Mouse (Mus musculus) CD4-positive naive resting alpha-beta T cell, adult 76 days (primary cell): Measurements from ENCODE around the gene Cdh16. TPM values are rescaled to one million over a fixed set of nuclear protein-coding genes. Genes with fewer than 3 reads are reported as not detected.

ENCODE experiments used
- total RNA-seq: library from RNA; stranded (reverse); gene quantifications from one replicate; pipeline ENCODE4 v1.2.4, GENCODE M21; 2023

Cdh16 gene
- not detected for total RNA-seq

DNA sequence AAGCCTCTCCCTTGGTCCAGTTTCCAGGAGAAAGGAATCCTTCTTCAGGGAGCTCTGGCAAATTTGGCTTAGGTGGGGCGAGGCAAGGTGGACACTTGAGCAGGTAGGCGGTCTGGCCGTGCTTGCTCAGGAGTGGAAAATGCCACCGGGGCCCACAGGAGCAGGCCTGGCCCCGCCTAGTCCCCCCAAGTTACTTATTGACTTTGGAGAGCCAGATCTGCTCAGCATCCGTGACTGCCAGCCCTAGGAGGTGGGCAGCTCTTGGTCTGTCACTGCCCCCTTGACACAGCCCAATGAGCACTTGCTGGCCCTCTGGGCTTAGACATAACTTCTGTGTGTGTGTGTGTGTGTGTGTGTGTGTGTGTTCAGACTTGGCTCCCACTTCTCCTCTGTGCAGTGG is at the start of gene Cdh16:
Cdh16 (minus strand) TSS at position 236 of the 400 bp plus-strand sequence.

DNA sequence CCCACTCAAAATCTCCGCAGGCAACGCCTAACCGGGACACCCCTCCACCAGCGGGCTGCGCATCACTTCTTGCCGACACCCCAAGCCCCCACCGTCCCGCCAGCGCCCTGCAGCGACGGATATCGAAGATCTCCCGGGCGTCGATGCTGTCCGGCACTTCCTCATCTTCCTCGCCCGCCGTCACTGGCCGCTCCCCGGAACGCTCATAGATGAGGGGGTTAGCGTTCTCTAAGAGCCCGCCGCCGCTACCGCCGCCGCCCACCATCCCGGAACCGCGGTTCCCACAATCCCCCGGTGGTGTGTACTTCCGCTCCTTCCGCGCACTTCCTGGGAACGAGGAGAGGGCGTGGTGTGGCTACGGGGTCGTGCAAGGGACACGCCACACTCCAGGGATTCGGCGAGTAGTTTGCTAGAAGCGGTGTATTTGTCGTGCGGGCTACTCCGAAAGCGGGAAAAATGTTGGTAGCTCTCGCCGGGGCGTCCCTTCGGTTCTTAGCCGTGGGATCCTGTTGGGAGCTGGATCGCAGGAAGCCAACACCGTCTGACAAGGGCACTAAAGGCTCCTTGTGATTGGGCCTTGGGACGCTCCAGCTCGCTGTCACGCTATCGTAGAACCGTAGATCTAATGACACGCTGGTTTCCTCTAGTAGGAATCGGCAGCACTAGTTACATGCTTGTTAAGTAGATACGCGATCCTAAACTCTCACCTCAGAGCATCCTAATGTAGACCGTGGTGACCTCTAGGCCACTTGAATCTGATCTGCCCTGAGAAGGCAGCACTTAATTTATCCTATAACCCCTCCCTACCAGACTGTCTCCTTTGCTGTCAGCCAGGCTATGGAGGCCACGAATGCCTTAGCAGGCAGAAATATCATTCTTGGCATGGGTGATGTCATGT is 17.5 kb upstream of the Cdh16 start, which contains the start of gene Ciao2b:
Ciao2b (minus strand) TSS at position 540 of the 898 bp plus-strand sequence.

DNA sequence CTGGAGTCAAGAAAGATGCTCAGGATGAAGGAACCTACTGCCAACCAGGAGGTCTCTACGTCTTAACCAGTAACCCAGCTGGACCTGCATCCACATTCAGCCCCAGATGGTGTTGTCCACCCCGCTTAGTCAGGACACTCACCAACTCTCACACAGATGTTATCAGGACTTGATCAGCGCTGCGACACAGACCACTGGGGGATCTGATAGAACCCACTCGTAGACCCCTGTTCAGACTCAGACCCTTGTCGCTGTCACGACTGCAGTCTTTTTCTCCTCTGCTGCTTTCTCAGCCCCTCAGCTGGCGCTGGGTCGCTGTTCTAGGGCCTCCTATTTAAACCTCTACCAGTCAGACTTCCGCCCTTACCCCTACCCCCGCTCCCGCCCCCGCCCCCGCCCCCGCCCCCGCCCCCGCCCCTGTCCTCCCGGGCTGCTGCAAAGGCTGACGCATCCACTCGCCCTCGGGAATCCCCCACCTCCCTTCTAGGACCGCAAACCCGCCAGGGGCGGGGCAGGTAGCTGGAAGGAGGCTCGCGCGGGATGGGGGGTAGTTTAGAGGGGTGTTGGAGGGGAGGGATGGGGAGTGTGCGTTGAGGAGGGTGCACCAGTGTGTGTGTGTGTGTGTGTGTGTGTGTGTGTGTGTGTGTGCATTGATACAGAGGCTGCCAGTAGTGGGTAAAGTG is 6.9 kb upstream of the Cdh16 start, which contains the start of gene Rrad:
Rrad (minus strand) TSS at position 347 of the 683 bp plus-strand sequence.

DNA sequence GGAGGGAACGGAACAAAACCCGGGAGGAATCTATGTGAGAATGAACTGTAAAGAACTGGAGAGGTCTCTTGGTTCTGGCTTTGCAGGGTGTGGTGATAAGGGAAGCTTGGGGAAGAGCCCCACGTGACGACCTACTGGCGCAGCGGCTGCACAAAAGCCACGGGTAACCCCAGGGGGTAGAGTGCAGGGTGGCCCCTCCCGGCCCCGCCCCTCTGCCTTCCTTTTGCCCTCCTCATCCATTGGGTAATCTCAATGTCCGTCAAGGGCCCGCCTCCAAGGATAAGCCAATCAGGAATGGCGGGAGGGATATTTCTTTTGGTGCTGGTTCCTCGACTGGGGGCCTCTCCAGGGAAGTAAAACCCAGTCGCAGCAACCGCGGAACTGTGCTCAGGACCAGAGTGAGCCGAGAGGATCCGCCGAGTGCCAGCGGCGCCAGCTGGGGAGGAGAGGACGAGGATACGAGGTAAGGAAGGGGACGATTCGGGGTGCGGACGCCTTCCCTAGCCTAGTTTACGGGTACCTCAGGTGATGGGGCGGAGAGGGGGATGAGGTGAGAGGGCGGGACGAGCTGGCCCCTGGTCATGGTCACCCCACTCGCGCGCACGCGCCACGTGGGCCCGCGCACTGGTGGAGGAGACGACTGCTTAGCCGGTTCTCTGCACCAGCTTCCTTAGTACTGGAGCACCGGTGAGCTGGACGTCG is 32.9 kb downstream of the Cdh16 start, which contains the start of gene Pdp2:
Pdp2 (plus strand) TSS at position 319 of the 702 bp plus-strand sequence.

Other genes with a start within 250 kb of the Cdh16 start
- 4.6 TPM for gene Cmtm4, start 228.6 kb downstream of the Cdh16 start, total RNA-seq
- gene Dync1li2, start 181.3 kb downstream of the Cdh16 start, total RNA-seq, result 106 TPM
- 0.50 TPM for gene Terb1, start 114.5 kb downstream of the Cdh16 start, total RNA-seq
- gene Nae1, start 89.8 kb downstream of the Cdh16 start, total RNA-seq, result 56.8 TPM
- 2.1 TPM for gene Car7, start 89.7 kb downstream of the Cdh16 start, total RNA-seq
- gene Pdp2, start 32.9 kb downstream of the Cdh16 start, total RNA-seq, result 9.6 TPM
- 63.8 TPM for gene Rrad, start 6.9 kb upstream of the Cdh16 start, total RNA-seq
- gene Ciao2b, start 17.6 kb upstream of the Cdh16 start, total RNA-seq, result 36.2 TPM
- gene Ces2a, start 109.6 kb upstream of the Cdh16 start, total RNA-seq, result not detected
- gene Ces2b, start 207.2 kb upstream of the Cdh16 start, total RNA-seq, result not detected
- not detected for gene Ces2c, start 222.7 kb upstream of the Cdh16 start, total RNA-seq